Mouse (Mus musculus) left cerebral cortex, adult 11 months (tissue): ENCODE data around the gene Tacr2.

Source experiments
- DNase-seq: peaks from one replicate; pipeline ENCODE4 v3.0.0; 2022; ENCODE audit warnings: low spot score

Tacr2 gene

DNA sequence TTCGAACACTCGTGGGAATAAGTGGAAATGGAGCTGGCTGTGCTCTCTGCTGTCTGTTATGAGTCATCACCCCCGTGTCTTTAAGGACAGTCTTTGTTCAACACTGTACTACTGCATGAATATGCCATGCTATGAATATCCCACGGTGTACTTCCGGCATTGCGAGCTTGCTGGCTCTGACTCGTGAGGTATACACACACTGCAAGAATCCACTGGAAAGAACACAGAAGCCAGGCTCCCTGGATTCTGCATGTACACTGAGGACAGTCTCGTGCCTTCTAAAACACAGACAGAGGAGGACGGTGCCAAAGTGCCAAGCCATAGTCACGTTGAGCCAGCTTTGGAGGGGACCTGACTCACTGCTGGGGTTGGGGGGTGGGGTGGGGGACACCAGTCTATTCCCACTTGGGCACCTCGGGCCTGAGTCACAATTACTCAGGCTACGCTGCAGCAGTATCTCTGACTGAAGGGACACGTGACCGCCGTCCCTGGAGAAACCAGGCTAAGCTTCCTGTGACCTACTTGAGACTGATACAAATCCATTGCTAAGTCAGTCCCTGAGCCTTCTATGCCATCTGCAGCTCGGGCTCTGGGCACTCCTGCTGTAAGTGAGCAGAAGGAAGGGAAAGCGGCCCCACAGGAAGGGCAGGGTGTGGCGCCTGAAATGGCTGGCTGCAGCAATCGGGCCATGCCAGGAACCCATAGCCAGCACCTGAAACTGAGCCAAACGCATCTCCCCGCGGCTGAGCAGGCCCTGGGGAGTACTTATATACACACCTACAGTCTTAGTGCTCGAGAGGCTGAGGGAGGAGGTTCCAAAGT lies 48.0 kb downstream of the Tacr2 start:
- peak; percentile 60 for DNase-seq

DNA sequence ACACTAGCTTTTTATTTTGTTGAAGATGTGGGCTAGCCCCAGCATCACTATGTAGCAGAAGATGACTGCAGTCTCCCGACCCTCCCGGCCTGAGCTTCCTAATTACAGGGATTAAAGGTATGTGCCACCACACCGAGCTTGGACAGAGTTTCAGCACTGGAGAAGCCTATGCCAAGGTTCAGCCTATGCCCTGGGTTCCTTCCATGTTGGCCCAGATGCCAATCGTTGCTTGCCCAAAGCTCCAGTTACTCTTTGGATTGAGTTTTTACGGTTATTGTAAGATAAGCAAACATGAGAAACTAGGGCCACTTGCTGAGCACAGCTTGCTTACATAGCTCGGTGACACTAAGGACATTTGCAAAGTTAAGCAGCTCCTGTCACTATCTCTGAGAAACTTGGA lies 52.9 kb downstream of the Tacr2 start:
- DNase-seq = no peak

DNA sequence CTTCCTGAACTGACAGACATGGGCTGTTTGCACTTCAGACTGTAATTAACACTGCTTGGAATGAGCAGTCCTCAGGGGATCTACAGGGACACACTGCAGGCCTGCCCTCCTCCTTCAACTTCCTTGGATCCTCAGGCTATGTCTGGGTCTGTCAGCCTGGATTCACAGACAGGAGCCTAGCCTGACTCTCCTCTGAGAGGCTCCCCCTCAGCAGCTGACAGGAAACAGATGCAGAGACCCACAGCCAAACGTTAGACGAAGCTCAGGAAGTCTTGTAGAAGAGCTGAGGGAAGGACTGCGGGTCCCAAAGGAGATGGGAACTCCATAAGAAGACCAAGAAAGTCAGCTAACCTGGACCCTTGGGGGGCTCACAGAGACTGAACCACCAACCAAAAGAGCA lies 54.2 kb downstream of the Tacr2 start:
- DNase-seq = no peak

DNA sequence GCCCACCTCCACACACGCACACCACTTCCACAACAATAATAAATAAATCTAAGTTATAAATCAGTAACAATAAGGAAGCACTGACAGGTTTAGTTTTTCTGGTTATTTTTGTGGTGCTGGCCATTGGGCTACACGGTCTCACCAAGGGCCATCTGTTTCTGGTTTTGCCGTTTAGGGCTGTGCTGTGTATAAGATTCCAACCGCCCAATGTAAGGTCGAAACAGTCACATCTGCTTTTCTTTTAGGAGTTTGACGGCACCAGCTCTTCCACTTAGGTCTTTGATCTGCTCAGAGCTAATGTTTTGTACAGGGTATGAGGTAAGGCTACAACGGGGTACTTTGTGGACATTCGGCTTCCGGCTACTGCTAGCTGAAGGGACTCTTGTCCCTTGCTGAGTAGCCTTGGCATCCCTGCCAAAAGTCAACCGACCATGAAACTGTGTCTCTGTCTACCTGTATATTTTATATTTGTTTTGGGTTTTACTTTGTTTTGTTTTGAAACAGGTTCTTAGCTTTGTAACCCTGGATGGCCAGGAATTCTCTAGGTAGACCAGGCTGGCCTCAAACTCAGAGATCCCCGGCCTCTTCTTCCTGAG lies 56.8 kb downstream of the Tacr2 start:
- no peak for DNase-seq

DNA sequence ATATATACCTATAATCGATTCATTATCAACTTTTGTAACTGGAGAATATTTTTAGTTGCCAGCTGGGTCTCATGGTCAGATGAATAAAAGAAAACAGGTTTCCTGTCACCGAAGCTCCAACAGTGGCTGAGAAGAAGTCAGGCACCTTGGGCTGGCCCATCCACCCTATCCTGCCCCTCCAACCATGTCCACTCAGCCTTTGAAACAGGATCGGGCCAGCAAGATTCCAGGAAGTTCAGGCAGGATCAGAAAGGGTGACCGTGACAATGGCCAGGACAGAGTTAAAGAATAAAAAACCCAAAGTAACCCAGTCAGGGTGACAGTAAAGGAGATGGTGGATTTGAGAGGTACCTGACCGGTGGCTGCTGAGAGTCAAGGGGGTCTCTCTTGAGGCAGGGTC lies 57.4 kb downstream of the Tacr2 start:
- DNase-seq = no peak

DNA sequence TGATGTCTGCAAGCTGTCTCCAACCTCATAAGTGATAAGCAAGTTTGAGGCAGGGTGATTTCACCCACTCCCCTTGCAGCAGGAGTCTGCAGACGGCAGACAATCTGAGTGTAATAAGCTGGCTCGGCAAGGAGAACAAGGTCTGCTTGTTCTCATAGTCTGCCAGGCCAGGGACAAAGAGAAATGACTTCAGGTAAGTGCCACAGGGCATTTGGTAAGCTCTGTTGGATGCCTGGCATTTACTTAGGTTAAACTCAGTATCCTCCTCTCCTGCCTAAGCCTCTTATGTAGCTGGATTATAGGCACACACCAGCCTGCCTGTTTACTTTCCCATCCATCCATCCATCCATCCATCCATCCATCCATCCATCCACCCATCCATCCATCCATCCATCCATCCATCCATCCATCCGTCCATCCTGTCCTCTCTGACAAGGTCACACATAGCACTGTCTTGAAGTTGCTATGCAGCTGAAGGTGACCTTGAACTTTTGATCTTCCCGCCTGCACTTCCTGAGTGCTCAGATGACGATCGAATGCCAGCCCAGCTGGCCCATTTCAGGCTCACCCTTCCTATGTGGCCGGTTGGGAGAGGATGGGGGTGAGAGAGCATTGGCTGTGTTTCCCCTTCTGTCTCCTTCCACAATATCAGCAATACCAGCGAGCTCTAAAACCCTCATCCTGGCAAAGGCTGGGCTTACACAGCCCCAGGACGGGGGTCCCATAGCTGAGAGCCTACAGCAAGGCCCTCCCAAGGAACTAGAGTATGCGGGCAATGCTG lies 58.2 kb downstream of the Tacr2 start:
- no peak for DNase-seq

DNA sequence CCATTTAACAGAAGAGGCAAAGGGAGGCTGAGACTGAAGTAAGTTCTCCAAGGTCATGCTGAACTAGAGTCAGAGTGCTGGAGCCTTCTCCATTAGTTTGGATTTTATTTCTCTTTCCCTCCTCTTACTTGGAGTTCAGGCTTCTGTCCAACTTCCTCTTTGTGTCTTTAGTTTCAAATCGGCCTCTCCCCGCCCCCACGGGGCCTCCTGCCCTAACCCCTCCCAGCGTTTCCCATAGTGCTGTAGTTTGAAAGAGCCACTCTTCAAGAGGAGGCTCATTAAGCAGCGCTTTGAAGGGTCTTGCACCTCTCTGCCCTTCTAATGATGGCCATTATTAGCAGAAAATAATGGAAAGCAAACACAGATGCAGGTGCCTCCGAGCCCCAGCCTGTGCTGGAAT lies 59.2 kb downstream of the Tacr2 start:
- DNase-seq = no peak

DNA sequence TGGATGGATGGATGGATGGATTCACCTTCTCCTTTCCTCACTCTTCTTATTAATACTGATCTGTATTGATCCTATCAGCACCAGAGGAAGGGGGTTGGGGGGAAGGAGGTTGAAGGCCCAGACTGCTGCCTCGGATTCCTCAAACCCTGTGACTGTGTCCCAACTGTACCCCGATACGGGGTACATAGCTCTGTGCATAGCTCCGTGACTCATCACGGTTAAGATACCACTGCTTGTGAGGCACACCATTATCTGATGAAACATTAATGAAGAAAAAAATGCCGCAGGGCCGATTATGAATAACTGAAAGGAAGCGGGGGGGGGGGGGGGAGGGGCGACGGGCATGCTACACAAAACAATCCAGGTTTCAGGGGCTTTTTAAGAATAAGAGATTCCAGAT lies 60.9 kb downstream of the Tacr2 start:
- DNase-seq = no peak

DNA sequence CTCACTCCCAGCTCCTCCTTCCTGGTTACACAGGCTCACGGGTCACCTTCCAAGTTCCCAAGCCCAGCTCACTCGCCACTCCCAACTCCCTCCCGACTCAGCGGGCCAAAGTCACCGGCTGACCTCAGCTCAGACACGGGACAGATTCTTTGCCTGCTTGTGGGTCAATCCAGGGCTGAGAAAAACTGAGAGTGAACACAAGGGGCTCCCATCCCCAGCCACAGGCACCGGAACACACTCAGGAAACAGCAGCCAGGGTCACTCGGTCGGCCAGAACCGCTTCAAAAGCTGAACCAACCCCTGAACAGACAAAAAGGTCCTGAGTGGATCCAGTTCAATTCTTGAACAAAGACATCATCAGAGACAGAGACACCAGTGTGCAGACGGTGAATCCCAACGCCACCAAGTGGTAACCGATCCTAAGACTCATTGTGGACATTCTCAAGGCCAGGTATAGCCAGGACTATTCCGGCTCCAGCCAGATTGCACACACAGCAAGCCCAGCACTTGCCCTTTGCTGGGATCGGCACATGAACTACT lies 61.7 kb downstream of the Tacr2 start:
- no peak for DNase-seq
